Mouse (Mus musculus) heart, postnatal 0 days (tissue): Measurements from ENCODE around the gene Rtl6. TPM values are rescaled to one million over a fixed set of nuclear protein-coding genes. Genes with fewer than 3 reads are reported as not detected.

Experiments used
- ATAC-seq: fragments of 200-750 bp; cut with Nextera tagmentation; 2 replicates; pipeline ENCODE4 v1.8.0; 2017; ENCODE audit warnings: low read depth, moderate number of reproducible peaks, moderate library complexity; ENCODE audit not compliant: insufficient read depth
- DNase-seq: peaks from one replicate; pipeline ENCODE4 v3.0.0-alpha.2; 2016; ENCODE audit warnings: low spot score
- H3K27ac ChIP-seq: fragments of 300-500 bp; sonication (generic); 2 replicates; pipeline ENCODE4 v1.5.1; 2014; ENCODE audit warnings: low read depth, mild to moderate bottlenecking
- H3K27me3 ChIP-seq: fragments of 300-500 bp; sonication (generic); 2 replicates; pipeline ENCODE4 v1.6.1; 2014; ENCODE audit warnings: low read length, mixed read lengths; ENCODE audit not compliant: control insufficient read depth, insufficient read depth
- H3K36me3 ChIP-seq: fragments of 300-500 bp; sonication (generic); replicated peaks from 2 replicates; pipeline ENCODE4 v1.6.1; 2014; ENCODE audit warnings: low read length, mixed read lengths; ENCODE audit not compliant: control insufficient read depth, insufficient read depth
- H3K4me1 ChIP-seq: fragments of 300-500 bp; sonication (generic); 2 replicates; pipeline ENCODE4 v1.6.1; 2014; ENCODE audit warnings: antibody characterized with exemption; ENCODE audit not compliant: control insufficient read depth, insufficient read depth
- H3K4me2 ChIP-seq: fragments of 300-500 bp; sonication (generic); 2 replicates; pipeline ENCODE4 v1.6.1; 2014; ENCODE audit warnings: low read depth, mild to moderate bottlenecking, low read length, moderate library complexity
- H3K4me3 ChIP-seq: fragments of 300-500 bp; sonication (generic); 2 replicates; pipeline ENCODE4 v1.5.1; 2014; ENCODE audit warnings: low read depth, low read length
- H3K9ac ChIP-seq: fragments of 300-500 bp; sonication (generic); replicated peaks from 2 replicates; pipeline ENCODE4 v1.6.1; 2014; ENCODE audit warnings: low read depth, low read length, mixed read lengths
- H3K9me3 ChIP-seq: fragments of 300-500 bp; sonication (generic); replicated peaks from 2 replicates; pipeline ENCODE4 v1.6.1; 2016; ENCODE audit warnings: low read length; ENCODE audit not compliant: control insufficient read depth
- CTCF ChIP-seq: IDR thresholded peaks from 2 replicates; pipeline ENCODE4 v1.5.1; 2016; ENCODE audit warnings: antibody characterized with exemption, control low read depth, low read depth
- EP300 ChIP-seq: IDR thresholded peaks from 2 replicates; pipeline ENCODE4 v1.6.1; 2016; ENCODE audit warnings: antibody characterized with exemption, low read depth
- WGBS: fragments of 180-500 bp; shearing (Covaris S2); extraction: QIAGEN DNeasy Blood & Tissue Kit; methylation state at CpG from one replicate; pipeline ENCODE4 v1.1.7; 2014; 5-methylcytosine and 5-hydroxymethylcytosine counted together
- polyA plus RNA-seq: library from polyadenylated mRNA; unstranded; fragments of >200 nt; fragmentation: Nextera tagmentation; extraction: Ambion mirVana; gene quantifications from 2 replicates; pipeline ENCODE4 v1.2.1, GENCODE M21; 2015
- total RNA-seq: library from RNA; depleted of rRNA; stranded (reverse); fragments of >200 nt; gene quantifications from 2 replicates; pipeline ENCODE4 v1.2.3, GENCODE M21; 2014; ENCODE audit warnings: low replicate concordance

The Rtl6 gene
- total and polyA plus RNA-seq, 2 experiments from 2014 or later: 5.5 to 6.0 TPM

DNA sequence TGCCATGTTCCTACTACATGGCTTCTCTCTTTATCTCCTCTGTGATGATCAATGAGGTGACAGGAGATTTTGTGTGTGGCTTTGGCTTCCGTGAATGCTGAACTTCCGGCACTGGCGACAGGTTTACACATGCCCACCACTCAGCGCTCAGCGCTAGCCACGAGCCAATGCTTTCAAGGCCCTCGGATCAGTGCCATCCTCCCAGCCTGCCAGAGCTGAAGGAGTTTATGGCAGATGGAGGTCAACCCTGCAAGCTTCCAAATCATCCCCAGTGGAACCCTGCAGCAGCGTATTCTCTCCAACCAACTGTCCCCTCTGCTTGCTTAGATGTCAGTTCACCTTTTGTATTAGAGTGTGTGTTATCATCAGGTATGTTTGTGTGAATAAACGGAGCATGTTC is 21.0 kb downstream of the Rtl6 start:
- no peaks in the 10 kb centered on the region for H3K36me3 ChIP-seq
- H3K27ac ChIP-seq: no peak overlapping the region
- H3K4me1 ChIP-seq: no peaks in the 10 kb centered on the region
- no peaks in the 10 kb centered on the region for H3K27me3 ChIP-seq
- H3K4me2 ChIP-seq: no peak overlapping the region
- DNase-seq: no peak
- no peak for ATAC-seq
- no peak overlapping the region for H3K4me3 ChIP-seq
- H3K9me3 ChIP-seq: 0 out of 2 replicates have a peak, but pooled peaks cover 8% of the 10 kb centered on the region
- 88% methylated on average over 9 of the region's 9 CpGs for WGBS
- no peak overlapping the region for H3K9ac ChIP-seq
- TF ChIP-seq EP300: no peak

GRCm38 (mm10) chr15:84535953-84536352 is 21.7 kb downstream of the Rtl6 start:
- Histone ChIP-seq H3K4me1 (no peaks in the 10 kb centered on the region), H3K36me3 (no peaks in the 10 kb centered on the region), H3K4me3 (no peak overlapping the region), H3K9me3 (0 out of 2 replicates have a peak, but pooled peaks cover 8% of the 10 kb centered on the region), H3K4me2 (no peak overlapping the region), H3K9ac (no peak overlapping the region), H3K27ac (no peak overlapping the region), H3K27me3 (no peaks in the 10 kb centered on the region)
- DNase-seq (no peak), ATAC-seq (no peak)
- WGBS: 93% methylated on average over 2 of the region's 2 CpGs
- TF ChIP-seq EP300: no peak
- TF ChIP-seq CTCF: peak; percentile 33; the same call in 1 of the 2 replicates

DNA sequence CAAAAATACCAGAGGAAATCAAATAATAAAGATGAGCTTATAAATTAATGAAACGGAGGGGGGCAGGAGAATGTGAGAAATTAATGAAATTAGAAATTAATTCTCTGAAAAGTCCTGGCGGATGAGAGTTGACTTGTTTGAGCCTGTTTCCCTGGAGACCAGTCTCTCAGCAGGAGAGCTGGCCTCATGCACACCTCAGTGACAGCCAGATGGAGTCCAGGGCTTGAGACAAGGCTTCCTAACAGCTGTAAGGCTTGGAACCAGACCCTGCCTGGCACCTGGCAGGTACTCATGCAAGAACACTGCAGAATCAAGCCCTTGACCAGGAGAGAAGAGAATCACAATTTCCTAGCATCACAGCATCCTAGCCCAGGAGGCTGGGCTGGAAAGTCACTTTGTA is 25.4 kb downstream of the Rtl6 start:
- WGBS: 59% methylated on average over 2 of the region's 2 CpGs
- ATAC-seq (no peak), DNase-seq (no peak)
- Histone ChIP-seq H3K27ac (no peak overlapping the region), H3K9me3 (0 out of 2 replicates have a peak, but pooled peaks cover 4% of the 10 kb centered on the region), H3K4me1 (no peaks in the 10 kb centered on the region), H3K36me3 (no peaks in the 10 kb centered on the region), H3K4me2 (no peak overlapping the region), H3K4me3 (no peak overlapping the region), H3K9ac (no peak overlapping the region), H3K27me3 (0 out of 2 replicates have a peak, but pooled peaks cover 1% of the 10 kb centered on the region)
- TF ChIP-seq EP300 (no peak), CTCF (no peak)

DNA sequence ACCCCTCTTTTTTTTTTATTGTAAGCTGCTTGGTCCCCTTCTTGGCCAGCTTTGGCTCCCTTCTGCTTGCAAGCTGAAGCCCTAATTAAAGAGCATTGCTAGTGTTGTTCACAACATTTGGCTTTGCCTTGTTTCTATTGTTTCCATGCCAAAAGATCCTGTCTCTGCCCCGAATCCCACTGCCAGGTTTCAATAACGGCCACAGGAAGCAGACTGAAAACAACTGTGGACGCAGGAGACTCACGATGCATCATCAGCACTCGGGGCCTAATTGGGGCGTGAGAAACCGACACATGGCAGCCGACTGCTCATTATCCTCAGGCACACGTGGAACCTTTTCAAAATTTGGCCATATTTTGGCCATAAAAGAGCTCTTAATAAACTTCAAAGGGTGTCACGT is 26.1 kb downstream of the Rtl6 start:
- H3K27ac ChIP-seq: no peak overlapping the region
- H3K4me3 ChIP-seq: no peak overlapping the region
- no peaks in the 10 kb centered on the region for H3K4me1 ChIP-seq
- 0 out of 2 replicates have a peak, but pooled peaks cover 3% of the 10 kb centered on the region for H3K27me3 ChIP-seq
- H3K9me3 ChIP-seq: 0 out of 2 replicates have a peak, but pooled peaks cover 4% of the 10 kb centered on the region
- no peak overlapping the region for H3K4me2 ChIP-seq
- TF ChIP-seq CTCF: no peak
- no peak for TF ChIP-seq EP300
- H3K9ac ChIP-seq: no peak overlapping the region
- 66% methylated on average over 10 of the region's 10 CpGs for WGBS
- H3K36me3 ChIP-seq: no peaks in the 10 kb centered on the region
- ATAC-seq (no peak), DNase-seq (no peak)

DNA sequence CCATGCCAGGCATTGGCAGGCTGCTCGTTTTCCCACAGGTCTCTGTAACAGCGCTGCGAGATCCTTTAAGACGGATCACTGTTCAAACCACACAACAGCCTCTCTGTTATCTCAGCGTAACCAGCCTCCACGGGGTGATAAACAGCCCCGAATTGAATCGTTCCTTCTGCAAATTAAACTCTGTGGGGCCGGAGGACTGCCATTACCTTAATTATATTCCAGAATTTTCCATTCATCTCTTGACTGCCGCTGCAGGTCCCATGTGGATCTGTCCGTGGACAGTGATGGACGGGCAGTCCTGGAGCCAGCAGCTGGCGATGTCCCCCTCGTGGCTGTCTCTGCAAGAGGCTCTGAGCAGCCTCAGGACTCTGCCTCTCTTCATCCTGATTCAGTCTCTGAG is 30.7 kb downstream of the Rtl6 start:
- H3K4me3 ChIP-seq: no peak overlapping the region
- no peak overlapping the region for H3K27ac ChIP-seq
- 0 out of 2 replicates have a peak, but pooled peaks cover 3% of the 10 kb centered on the region for H3K27me3 ChIP-seq
- H3K9me3 ChIP-seq: no peaks in the 10 kb centered on the region
- ATAC-seq (no peak), DNase-seq (no peak)
- H3K9ac ChIP-seq: no peak overlapping the region
- WGBS: 68% methylated on average over 14 of the region's 14 CpGs
- H3K4me2 ChIP-seq: no peak overlapping the region
- TF ChIP-seq CTCF (no peak), EP300 (no peak)
- no peaks in the 10 kb centered on the region for H3K36me3 ChIP-seq
- no peaks in the 10 kb centered on the region for H3K4me1 ChIP-seq

DNA sequence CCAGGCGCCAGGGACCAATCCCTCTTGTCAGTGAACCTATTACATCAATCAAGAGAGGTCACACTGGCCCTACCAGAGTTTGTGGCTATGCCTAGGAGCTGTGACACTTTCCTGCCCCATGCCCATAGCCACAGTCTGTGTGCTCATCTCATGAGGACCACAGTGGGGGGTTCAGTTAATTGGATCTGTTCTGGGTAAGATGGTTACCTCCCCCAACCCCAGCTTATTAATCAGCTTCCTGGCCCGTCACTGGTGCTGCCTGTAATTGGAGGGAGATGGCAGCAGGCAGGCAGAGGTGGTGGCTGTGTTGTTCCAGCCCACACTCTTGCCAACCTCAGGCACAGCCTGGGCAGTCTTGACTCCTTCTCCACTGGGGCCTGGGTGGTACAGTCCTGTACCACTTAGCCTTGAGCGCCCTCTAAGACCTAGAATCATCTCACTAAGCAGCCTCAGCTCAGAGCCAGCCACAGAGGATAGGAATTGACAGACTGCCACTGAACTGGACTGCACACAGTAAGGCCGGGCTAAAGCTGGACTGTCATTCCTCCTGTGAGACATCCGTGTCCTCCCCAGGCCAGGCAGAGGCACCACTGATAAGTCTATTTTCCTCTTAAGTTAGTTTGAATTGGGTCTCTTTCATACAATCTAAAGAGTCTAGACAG is 32.3 kb downstream of the Rtl6 start:
- H3K9ac ChIP-seq: no peak overlapping the region
- ATAC-seq (no peak), DNase-seq (no peak)
- no peak overlapping the region for H3K4me2 ChIP-seq
- no peaks in the 10 kb centered on the region for H3K9me3 ChIP-seq
- H3K36me3 ChIP-seq: no peaks in the 10 kb centered on the region
- H3K4me1 ChIP-seq: no peaks in the 10 kb centered on the region
- no peak overlapping the region for H3K4me3 ChIP-seq
- TF ChIP-seq CTCF: no peak
- TF ChIP-seq EP300: no peak
- H3K27me3 ChIP-seq: 0 out of 2 replicates have a peak, but pooled peaks cover 3% of the 10 kb centered on the region
- WGBS: 52% methylated on average over 5 of the region's 5 CpGs
- H3K27ac ChIP-seq: no peak overlapping the region
